Mouse (Mus musculus) urinary bladder, postnatal 4 days (tissue): ENCODE data around the gene Idh3g.
"Not testable (repeated sequence)": the region's sequence is repeated elsewhere in the genome, so short reads cannot be mapped to it uniquely, and the experiment has no call there.

Experiments
- DNase-seq, 2 experiments: peaks; one replicate each; pipeline ENCODE4 v3.0.0; 2021 to 2022; ENCODE audit warnings: low spot score in 2 of 2

The Idh3g gene

GRCm38 (mm10) chrX:73756334-73757140 lies 30.2 kb downstream of the Idh3g start, which contains the start of gene Plxnb3:
Gene Plxnb3 (plus strand): TSS chrX:73757090.
- DNase-seq, result no peak

- no peak for DNase-seq
These were observed 37.7 kb downstream of the Idh3g start for GRCm38 (mm10) chrX:73748977-73749376.

GRCm38 (mm10) chrX:73744774-73745481 lies 41.8 kb downstream of the Idh3g start:
- DNase-seq, result no peak

GRCm38 (mm10) chrX:73739841-73740240 lies 46.9 kb downstream of the Idh3g start:
- not testable (repeated sequence) for DNase-seq

- DNase-seq, result no peak
These were observed 47.5 kb downstream of the Idh3g start for GRCm38 (mm10) chrX:73739151-73739550.

- no peak for DNase-seq
These were observed 48.5 kb downstream of the Idh3g start for GRCm38 (mm10) chrX:73738155-73738554.

- no peak for DNase-seq
These were observed 55.8 kb downstream of the Idh3g start for GRCm38 (mm10) chrX:73730908-73731307.
